Mouse (Mus musculus) kidney, postnatal 10 days (tissue): Measurements from ENCODE around the gene Tmem145.

Source experiments
- DNase-seq: peaks from one replicate; pipeline ENCODE4 v3.0.0; 2021; ENCODE audit warnings: mixed read lengths

Tmem145 gene

DNA sequence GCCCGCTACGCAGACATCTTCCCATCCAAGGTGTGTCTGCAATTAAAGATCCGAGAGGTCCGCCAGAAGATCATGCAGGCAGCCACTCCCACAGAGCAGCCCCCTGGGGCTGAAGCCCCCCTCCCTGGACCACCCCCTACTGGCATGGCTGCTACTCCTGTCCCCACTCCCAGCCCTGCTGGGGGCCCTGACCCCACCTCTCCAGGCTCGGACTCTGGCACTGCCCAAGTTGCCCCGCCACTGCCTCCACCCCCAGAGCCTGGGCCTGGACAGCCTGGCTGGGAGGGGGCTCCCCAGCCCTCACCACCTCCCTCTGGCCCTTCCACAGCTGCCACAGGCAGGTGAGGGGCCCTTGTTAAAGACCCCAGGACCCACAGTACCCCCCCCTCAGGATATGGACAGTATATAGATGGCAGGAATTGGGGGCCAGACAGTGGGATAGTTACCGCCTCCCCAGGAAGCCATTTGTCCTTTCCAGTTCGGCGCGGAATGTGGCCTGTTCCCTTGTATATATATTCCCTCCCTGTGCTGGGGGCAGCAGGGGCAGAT is 12.6 kb upstream of the Tmem145 start:
- DNase-seq = peak; percentile 12

DNA sequence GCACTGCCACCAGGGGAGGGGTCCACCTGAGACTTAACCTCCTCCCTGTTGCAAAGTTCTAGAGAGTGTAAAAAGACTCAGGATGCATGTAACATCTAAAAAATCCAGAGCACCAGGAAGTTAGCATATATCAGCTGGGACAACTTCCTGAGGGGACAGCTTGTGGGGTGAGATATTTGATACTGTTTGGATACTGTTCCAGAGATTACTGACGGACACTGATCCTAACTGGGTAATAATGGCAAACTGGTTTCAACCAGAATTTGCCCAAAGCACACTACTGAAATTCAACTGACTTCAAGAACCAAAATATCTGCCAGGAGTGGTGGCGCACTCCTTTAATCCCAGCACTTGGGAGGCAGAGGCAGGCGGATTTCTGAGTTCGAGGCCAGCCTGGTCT is 11.4 kb upstream of the Tmem145 start:
- DNase-seq = no peak

DNA sequence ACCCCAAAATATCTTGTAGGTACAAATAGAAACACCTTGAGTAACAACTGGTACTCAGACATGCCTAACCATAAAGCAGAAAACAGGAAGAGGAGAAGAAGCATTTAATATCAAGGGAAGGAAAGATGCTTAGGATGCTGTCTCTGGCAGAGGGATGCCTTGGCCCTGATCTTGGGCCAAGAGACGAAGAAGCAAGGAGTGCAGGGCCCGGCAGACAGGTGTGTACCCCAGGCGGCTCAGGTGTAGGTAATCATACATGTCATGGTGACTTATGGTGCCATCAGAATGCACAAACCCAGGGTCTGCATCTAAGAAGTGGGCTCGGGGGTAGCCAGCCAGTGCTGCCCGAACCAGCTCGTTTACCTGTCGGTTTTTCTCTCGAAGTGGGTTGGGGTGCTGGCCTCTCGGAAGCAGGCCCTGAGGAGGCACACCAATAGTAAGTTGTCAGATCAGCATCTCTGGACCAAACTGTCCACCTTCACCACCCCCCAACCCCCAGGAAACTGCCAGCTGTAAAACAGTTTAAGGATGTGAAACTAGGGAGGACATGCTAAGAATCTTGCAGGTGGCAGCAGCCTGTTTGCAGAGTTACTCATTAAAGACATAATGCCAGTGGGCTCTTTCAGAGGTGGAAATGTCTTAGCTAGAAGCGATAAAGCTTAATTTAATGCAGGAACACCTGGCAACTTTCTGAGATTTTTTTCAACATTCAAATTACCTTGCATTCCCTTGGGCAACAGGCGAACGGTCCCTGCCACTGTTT is 10.8 kb upstream of the Tmem145 start:
- no peak for DNase-seq

DNA sequence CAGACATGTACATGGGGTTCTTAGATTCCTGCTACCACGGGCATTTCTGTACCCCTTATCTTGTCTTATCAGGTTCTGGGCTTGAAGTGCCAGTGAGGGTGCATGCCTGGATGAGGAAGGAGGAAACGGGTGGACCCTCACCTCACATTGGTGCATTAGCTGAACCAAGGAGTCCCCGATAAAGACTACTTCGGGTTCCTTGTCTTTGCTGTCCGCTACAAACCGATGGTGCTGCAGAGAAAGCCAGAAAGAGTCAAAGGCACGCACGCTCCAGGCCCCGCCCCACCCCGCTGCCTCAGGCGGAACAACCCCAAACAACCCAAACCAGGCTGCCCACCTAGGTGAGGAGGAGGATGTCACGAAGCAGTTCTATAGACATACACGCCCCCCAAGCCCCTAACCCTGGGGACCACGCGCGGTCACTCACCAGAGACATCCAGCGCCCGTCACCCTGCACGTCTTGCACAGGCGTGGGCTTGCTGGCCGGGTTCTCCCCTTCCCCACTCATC is 8.9 kb upstream of the Tmem145 start:
- DNase-seq = peak; percentile 70

DNA sequence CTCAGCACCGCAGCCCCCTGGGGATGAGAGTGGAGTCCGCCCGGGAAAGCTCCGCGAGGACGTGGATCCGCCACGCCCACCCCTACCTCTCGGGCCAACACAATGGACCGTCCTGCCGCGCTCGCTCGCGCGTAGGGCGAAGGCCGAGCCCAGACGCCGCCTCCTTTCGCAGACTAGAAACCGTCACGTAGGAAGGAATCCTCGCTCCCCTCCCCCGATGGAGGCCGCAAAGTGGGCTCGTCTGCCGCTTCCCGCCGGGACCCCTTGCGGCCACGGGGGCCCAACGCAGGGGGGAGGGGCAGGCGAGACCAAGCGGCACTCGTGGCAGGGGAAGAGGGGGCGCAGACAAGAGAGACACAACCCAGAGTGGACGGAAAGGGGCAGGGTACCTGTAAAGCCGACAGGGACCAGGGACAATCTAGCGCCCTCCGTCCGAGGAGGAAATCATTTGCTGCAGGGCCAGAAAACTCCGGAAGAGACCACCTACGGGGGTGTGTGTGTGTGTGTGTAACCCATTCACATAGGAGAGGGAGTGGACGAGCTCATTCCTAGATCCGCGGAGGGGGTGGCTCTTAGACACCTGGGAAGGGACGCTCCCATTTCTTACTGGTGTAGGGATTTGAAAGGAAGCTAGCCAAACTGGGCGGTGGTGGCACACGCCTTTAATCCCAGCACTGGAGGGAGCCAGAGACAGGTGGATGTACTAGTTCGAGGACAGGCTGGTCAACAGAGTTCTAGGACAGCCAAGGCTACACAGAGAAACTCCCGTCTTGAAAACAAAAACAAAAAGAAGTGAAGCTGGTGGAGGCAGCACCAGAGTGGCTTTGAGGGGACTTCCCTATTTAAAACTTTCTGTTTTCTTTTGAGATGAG is 8.2 kb upstream of the Tmem145 start, which contains the start of gene Pafah1b3:
TSS of gene Pafah1b3 (minus strand) at position 533 of the 872 bp plus-strand sequence.
- peak; percentile 89 for DNase-seq

DNA sequence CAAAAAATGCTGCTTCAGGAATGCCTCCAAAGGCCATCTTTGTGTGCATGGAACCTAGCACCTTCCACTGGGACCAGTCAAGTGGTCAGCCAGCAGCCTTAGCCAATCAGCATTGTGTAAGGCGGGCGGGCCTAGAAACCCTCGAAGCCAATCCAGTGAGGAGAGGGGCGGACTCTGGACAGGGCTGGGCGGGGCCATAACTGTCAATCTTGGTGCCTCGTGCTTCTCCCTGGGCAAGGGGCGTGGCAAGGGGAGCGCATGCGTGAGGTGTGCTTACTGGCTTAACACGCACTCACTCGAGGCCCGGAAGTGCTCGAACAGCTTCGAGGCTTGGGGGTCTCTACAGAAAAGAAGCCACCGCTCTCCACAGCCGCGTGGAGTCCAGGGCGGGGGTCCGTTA is 4.8 kb upstream of the Tmem145 start, which contains the start of gene Prr19:
TSS of gene Prr19 (plus strand) at position 349 of the 400 bp plus-strand sequence.
- no peak for DNase-seq

DNA sequence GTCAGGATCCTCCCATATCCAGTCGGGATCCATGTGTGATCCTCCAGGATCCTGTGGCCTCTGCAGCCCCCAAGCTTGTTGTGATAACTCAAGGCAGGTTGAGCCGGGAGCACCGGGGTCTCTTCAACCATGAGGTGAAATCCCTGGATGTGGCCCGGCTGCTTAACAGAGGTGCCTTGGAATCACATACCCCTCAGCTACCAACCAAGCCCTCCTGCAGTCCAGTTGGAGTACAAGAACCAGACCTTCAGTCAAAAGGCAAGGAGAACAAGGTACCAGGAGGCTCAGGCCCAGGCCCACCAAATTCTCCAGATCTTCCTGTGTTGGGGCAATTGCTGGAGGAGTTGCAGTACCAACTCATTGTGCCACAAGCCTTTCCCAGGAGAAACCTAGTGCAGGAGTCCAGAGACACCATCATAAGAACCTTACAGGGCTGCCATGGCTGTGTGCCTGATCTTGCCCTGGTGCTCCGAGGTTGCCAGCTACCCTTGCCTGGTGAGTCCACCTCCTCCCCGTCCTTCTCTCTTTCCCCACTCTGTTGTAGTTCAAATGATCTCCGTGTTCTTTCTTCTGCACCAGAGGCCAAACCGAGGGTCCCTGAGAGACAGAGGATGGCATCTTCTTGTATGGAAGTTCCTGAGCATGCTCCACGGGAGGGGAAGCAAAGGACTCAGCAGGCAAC is 2.8 kb upstream of the Tmem145 start:
- DNase-seq = no peak

DNA sequence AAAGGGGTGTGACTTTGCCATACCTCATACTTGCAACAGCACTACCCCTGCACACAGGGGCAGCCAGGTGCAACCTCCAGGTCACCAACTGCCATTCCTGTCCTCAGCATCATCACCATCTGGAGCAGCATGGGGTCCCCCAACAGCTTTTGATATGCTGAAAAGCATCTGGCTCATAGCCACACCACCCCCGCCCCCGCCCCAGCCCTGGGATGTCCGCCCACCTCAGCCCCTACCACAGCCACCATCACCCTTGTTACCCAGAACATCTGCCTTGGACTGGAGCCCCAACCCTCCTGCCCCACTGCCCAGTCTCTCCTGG is 2.3 kb upstream of the Tmem145 start:
- no peak for DNase-seq

DNA sequence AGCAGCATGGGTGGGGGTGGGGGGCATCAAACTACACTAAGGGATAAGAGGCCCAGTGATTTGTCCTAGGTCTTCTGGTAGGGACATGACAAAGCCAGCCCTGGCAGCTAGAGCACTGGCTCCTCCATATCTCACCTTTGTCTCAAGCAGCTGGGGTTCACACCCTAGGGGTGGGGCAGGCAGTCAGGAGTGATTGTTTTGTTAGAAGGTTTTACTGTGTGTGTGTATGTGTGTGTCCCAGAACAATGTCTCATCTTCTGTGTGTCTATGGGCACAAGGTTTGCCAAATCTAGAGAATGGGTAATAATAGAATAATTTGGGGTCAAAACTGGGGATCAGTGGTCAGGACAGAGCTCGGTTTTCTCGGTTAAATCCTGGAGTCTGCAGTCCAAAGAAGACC is 425 bp upstream of the Tmem145 start:
- no peak for DNase-seq

DNA sequence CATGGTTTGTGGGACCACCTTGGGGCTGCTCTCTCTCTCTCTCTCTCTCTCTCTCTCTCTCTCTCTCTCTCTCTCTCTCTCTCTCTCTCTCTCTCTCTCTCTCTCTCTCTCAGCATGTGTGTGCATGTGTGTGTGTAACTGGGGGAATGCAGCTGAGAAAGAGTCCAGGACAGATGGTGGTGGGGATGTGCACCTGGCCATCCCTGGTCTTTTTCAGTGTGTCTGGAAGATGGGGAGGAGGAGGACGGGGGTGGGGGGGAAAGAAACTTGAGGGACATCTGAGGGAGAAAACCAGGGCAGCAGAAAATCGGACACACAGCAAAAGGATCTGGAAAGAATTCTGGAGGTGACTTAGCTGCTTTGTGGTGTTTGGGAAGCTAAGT is 699 bp downstream of the Tmem145 start:
- DNase-seq = no peak

DNA sequence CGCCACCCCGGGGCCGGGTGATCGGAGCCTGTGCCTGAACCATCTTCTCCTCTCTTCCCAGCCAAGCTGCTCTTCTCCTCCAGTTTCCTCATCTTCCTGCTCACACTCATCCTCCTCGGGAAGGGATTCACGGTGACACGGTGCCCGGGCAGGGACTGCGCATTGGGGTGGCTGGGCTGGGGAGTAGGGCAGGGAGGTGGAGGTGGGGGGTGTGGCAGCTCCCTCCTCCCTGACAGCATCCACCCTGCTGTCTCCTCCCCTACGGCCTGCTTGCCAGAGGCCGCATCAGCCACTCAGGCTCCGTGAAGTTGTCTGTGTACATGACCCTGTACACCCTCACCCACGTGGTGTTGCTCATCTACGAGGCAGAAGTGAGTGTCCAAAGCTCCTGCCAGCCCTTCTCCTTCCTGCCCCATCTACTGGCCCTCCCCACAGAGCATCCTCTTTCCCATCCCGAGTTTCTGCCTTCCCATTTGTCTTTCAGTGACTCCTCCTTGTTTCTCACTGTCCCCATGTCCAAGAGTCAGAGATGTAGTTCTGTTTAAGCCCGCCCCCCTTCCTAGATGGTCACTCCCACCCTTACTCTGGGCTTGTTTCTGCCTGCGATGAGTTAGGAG is 2.9 kb downstream of the Tmem145 start:
- no peak for DNase-seq

DNA sequence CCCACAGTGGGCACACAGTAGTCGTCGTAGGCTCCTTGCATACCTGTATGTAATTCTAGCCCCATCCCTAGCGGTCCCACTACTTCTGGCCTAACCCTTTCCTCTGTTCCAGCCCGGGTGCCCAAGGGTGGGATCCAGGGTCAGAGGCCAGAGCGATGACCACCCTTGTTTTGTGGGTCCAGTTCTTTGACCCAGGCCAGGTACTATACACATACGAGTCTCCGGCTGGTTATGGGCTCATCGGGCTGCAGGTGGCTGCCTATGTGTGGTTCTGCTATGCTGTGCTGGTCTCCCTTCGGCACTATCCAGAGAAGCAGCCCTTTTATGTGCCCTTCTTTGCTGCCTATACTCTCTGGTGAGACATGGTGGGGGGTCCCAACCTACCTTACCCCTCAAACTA is 3.5 kb downstream of the Tmem145 start:
- no peak for DNase-seq

DNA sequence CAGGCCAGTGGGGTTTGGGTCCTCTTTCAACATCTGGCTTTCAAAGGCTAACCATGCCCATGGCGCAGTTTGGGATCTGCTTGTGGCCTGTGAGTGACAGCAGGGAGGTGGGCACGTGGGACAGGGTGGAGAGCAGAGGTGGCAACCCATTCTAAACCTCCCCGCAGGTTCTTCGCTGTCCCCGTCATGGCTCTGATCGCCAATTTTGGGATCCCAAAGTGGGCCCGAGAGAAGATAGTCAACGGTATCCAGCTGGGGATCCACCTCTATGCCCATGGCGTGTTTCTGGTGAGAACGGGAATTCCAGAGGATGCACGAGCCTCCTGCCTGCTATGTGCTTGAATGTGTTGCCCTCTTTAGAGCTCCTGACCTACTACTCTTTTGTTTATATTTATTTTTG is 5.3 kb downstream of the Tmem145 start:
- no peak for DNase-seq

DNA sequence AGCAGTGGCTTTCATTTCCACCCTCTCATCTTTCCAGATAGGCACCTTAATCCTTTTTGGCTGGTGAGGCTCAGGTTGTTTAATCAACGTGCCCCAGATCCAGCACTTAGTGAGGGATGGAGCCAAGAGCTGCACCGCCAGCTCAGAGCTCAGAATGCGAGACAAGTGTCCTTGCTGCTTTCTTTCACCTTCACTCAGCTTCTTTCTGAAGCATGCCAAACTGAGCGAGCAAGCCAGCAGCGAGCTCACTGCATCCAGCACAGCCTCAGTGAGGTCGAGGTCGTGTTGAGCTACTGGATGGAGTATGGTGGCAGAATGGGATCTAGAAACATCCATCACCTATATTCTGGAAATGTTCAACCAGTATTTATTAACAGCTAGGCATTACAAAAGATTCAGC is 7.4 kb downstream of the Tmem145 start:
- DNase-seq = no peak

DNA sequence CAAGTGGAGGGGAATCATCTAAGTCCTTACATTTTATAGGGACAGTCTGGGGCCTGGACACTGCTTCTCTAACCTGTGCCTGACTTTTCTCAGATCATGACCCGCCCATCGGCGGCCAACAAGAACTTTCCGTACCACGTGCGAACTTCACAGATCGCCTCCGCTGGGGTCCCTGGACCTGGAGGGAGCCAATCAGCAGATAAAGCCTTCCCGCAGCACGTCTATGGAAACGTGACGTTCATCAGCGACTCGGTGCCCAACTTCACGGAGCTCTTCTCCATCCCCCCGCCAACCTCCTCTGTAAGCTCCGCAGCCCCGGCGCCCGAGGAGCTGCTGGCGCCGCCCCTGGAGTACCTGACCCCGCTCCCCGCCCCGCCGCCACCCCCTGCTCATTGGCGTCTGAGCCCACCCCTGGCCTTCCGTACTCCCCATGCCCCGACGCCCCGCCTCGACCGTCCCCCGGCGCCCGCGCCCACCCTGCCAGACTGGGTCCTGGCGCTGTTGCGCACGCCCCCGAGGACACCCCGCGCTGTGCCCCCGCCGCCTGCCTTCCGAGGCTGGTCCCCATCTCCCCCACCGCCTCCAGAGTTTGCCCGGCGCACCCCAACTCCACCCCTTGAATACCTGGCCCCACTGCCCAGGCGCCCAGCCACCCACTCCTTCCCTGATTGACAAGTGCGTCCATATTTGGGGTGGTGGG is 8.8 kb downstream of the Tmem145 start:
- DNase-seq = no peak

DNA sequence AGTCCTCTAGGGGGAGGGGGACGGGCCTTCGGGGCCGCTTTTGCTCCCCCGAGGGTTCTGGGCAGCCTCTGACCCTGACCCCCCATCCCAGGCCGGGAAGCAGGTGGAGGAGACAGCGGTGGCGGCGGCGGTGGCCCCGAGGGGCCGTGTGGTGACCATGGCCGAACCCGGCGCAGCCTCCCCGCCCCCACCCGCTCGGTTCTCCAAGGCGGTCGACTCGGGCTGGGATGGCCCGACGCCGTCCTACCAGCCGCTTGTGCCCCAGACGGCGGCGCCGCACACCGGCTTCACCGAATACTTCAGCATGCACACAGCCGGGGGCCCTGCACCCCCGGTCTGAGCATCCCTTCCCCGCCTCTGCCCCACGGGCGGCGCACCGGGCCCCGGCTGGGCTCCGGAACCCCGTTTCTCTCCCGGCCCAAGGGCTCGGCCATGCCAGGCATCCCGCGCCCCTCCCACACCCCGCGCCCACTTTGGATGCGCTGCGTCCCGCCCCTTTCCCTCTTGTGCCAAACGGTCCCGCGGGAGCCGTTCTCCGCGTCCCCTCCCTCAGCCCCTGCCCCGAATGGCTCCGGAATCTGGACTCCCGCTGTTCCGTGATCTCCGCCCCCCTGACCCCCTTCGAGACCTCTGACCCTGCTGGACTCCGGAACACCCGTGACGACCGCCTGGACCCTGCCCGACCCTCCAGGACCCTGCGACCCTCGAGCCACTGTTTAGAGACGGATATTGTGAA is 9.6 kb downstream of the Tmem145 start:
- peak; percentile 57 for DNase-seq

DNA sequence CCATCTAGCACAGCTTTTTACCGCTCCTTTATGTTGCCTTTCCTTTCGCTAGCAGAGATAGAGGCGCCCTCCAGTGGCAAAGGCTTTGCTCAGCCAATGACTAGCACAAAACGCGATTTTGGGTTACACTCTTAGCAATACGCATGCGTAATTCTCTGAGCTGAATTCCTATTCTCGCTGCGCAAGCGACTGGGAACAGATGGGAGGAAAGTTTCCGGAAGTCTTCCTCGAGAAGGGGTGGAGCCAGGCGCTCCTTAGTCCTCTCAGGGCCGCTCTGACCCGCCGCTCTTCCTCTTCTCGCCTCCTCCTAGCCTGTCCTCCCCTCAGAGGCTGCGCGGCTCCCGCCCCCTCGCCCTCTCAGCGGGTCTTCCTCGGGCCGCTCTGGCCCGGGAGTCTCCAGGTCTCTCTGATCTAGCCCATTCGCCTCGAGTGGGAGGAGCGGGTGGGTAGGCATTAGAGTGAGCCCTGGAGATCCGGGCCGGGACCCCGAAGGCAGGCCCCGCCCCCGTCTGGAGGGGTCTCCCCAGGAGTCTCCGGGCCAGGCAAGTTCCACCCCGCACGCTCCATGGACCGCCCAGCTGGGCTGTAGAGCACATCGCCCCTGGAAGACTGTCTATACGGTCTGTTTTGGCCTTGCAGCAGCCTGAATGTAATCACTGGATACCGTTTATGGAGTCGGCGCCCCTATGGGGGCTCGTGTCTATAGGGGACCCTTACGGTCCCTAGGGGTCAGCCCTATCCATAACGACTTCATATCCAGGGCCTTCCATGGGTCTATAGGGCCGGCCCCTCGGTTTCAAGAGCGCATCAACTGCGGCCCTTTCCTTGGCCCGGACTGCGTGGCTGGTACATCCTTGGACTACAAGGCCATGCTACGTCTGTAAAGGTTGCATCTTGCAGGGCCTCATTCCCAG is 10.9 kb downstream of the Tmem145 start, which contains the start of gene Megf8:
TSS of gene Megf8 (plus strand) at position 633 of the 914 bp plus-strand sequence.
- DNase-seq = peak; percentile 98

DNA sequence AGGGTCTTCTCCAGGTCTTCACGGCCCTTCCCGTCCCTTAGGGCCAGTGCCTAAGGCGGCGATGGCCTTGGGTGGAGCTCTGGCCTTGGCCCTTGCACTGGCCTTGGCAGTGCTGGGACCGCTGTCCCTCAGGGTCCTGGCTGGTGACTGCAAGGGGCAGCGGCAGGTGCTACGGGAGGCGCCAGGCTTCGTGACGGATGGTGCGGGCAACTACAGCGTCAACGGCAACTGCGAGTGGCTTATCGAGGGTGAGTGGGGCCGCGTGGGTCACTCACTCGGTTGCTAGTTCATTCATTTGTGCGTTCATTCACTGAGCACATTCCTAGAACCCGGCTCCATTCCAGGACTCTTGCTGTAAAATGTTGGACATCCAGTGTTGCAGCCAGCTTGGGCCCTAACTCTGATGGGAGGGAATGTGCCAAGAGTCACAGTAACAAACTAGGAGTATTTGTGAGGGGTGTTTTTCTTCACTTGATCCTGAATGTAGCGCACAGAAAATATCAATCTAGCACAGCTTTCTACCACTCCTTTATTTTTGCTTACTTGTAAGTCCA is 11.6 kb downstream of the Tmem145 start:
- peak; percentile 42 for DNase-seq

DNA sequence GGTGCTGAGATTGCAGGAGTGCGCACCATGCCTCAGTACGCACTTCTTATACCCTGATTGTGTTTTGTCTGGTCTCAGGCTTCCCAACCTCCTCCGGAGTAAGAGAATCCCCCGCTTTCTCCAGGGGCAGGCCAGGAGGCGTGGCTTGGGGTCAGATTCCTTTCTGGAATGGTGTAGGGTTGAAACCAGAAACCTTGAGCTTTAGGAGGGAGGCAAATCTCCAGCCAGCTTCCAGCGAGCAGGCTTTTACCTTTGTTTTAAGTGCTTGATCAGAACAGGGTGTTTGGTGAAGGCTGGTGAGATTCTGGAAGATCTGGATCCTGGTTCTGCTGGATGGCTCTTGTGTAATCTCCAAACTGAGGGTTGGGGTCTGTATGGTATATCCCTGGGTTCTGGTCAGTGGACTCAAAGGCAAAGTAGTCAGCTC is 16.2 kb downstream of the Tmem145 start:
- peak; percentile 69 for DNase-seq

DNA sequence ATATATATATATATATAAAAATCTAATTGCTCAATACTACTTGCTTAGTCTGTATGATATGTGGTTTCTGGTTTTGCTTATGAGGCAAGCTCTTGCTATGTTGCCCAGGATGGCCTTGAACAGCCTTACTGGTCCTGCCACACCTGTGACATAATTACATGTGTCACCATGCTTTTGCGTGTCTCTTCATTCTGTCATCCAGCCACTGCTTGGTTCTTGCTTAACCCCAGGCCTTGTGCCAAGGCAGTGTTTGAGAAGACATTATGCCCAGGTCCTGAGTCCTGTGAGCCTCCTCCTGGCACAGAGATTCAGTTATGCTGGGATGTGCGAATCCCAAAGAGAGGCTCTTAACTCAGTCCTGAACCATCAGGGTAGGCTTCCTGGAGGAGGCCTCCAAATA is 17.3 kb downstream of the Tmem145 start:
- no peak for DNase-seq
